Mouse (Mus musculus) brain, embryonic 14.5 days (tissue): ENCODE results near the gene Kcnd3.

Experiments used
- CTCF ChIP-seq: fragments of 200-500 bp; IDR thresholded peaks from 2 replicates; pipeline ENCODE4 v1.5.1; 2012; ENCODE audit warnings: inconsistent platforms, mild to moderate bottlenecking, moderate library complexity, borderline replicate concordance; ENCODE audit not compliant: insufficient read depth, insufficient read length; ENCODE audit errors: extremely low read depth
- POLR2A ChIP-seq: fragments of 200-500 bp; IDR thresholded peaks from 2 replicates; pipeline ENCODE4 v1.6.1; 2012; ENCODE audit warnings: mild to moderate bottlenecking, inconsistent platforms, borderline replicate concordance; ENCODE audit not compliant: poor library complexity, insufficient read depth, insufficient read length, severe bottlenecking; ENCODE audit errors: extremely low read depth

GRCm38 (mm10) chr3:105452556-105453213 is 555 bp downstream of the Kcnd3 start:
- no peak for TF ChIP-seq CTCF
- TF ChIP-seq POLR2A: peak; percentile 37; the same call in 1 of the 2 replicates
